Mouse (Mus musculus): ENCODE results near the gene Ticrr. TPM values are rescaled to one million over a fixed set of nuclear protein-coding genes. Genes with fewer than 3 reads are reported as not detected.

The Ticrr gene
- total and polyA plus RNA-seq, 3 experiments, result 10.6 to 55.6 (median 23.8) TPM

DNA sequence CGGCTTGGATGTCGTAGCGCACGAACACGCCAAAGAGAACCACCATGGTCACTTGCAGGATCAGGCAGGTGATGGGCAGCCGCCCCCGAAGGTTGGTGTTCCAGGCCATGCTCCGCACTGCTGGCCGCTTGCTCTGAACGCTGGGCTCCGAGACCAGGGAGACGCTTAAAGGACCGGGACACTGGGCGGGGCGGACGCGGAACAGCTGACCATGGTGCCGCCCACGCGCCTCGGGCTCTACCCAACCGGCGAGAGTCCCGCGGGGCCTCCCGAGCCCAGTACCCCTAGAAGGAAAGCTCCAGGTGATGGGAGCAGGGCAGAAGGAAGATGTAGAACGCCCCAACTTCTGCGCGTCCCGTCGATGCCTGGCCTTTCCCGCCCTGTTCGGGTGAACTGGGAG, 42.6 kb upstream of the Ticrr start, which contains the start of gene Rhcg:
Gene Rhcg (minus strand): TSS at position 240 of the 400 bp plus-strand sequence.
- H3K27me3 ChIP-seq (ENCODE audit: control insufficient read depth in 1 of 2, insufficient read depth in 2 of 2, low read length in 2 of 2), result peaks cover 0 to 9% of the 10 kb centered on the region in 2 experiments; a peak in 3 of 4 replicates
- TF ChIP-seq NRF1 (IDR thresholded peaks at IDR 0.05; ENCODE audit: insufficient read depth, low read depth, low read length, poor library complexity, severe bottlenecking) (no peak), POLR2A (IDR thresholded peaks at IDR 0.05; ENCODE audit: control insufficient read depth in 1 of 2, insufficient read depth in 1 of 2, low read depth in 1 of 2, low read length in 2 of 2, poor library complexity in 1 of 2) (no peak), RAD21 (IDR thresholded peaks at IDR 0.05; ENCODE audit: low read depth, low read length) (no peak), USF1 (IDR thresholded peaks at IDR 0.05; ENCODE audit: low read depth, low read length) (no peak), BHLHE40 (IDR thresholded peaks at IDR 0.05; ENCODE audit: borderline replicate concordance, low read depth, low read length) (no peak), MYB (IDR thresholded peaks at IDR 0.05; ENCODE audit: low read depth, low read length) (no peak), JUND (IDR thresholded peaks at IDR 0.05; ENCODE audit: low read depth, low read length) (no peak), POLR2AphosphoS2 (IDR thresholded peaks at IDR 0.05; ENCODE audit: low read length) (no peak), TBP (IDR thresholded peaks at IDR 0.05; ENCODE audit: low read depth, low read length) (no peak), UBTF (IDR thresholded peaks at IDR 0.05; ENCODE audit: borderline replicate concordance, insufficient read depth, low read depth, low read length) (no peak), ETS1 (IDR thresholded peaks at IDR 0.05; ENCODE audit: low read depth, low read length) (no peak), MAZ (IDR thresholded peaks at IDR 0.05; ENCODE audit: low read depth, low read length) (no peak), MEF2A (IDR thresholded peaks at IDR 0.05; ENCODE audit: extremely low read depth, insufficient replicate concordance, low read depth, low read length, poor library complexity, severe bottlenecking) (no peak), TAL1 (IDR thresholded peaks at IDR 0.05; ENCODE audit: low read length) (no peak), USF2 (IDR thresholded peaks at IDR 0.05; ENCODE audit: borderline replicate concordance in 1 of 2, insufficient read depth in 1 of 2, low read depth in 1 of 2, low read length in 2 of 2) (no peak), HCFC1 (IDR thresholded peaks at IDR 0.05; ENCODE audit: low read depth, low read length) (no peak)
- H3K9ac ChIP-seq (ENCODE audit: control insufficient read depth, low read depth, low read length, poor library complexity, severe bottlenecking), result no peak within 1 kb of the TSS
- no peaks in the 10 kb centered on the region for H3K9me3 ChIP-seq (replicated peaks; ENCODE audit: insufficient read depth, low read length)
- H3K79me2 ChIP-seq (ENCODE audit: control insufficient read depth, insufficient read depth, low read length, poor library complexity), result no peaks in the 10 kb centered on the region
- H3K27ac ChIP-seq (ENCODE audit: control insufficient read depth, low read depth, low read length), result no peak within 1 kb of the TSS
- no peaks in the 10 kb centered on the region for H3K36me3 ChIP-seq (ENCODE audit: control insufficient read depth in 1 of 2, insufficient read depth in 2 of 2, low read length in 2 of 2)
- H3K4me3 ChIP-seq (ENCODE audit: control insufficient read depth in 1 of 2, insufficient read depth in 1 of 2, low read depth in 2 of 2, low read length in 2 of 2), result no peak within 1 kb of the TSS
- DNase-seq (ENCODE audit: low read depth, low spot score), result no peak
- no peaks in the 10 kb centered on the region for H3K4me1 ChIP-seq (ENCODE audit: control insufficient read depth in 1 of 2, insufficient read depth in 2 of 2, low read length in 2 of 2)

DNA sequence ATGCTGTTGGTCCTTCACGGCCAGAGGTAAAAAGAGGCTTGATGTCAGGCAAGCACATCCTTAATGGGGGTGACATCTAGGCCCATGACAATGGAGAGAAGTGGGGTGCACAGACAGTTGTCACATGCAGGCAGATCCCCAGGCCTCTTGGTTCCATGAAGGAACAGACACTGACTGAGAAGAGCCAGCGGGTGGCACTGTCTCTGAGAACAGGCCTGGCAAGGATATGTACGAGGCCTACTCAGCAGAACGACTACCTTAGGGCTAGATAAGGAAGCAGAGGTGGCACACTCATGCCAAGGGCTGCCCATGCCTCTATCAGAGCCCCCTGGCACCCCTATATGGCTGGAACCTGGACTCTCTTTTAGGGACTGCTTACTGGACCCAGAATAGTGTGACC, 40.5 kb upstream of the Ticrr start:
- Histone ChIP-seq H3K9me3 (replicated peaks; ENCODE audit: insufficient read depth, low read length) (no peaks in the 10 kb centered on the region), H3K9ac (ENCODE audit: control insufficient read depth, low read depth, low read length, poor library complexity, severe bottlenecking) (no peak overlapping the region), H3K4me1 (ENCODE audit: control insufficient read depth in 1 of 2, insufficient read depth in 2 of 2, low read length in 2 of 2) (no peaks in the 10 kb centered on the region), H3K27ac (ENCODE audit: control insufficient read depth, low read depth, low read length) (no peak overlapping the region), H3K79me2 (ENCODE audit: control insufficient read depth, insufficient read depth, low read length, poor library complexity) (no peaks in the 10 kb centered on the region), H3K4me3 (ENCODE audit: control insufficient read depth in 1 of 2, insufficient read depth in 1 of 2, low read depth in 2 of 2, low read length in 2 of 2) (no peak overlapping the region), H3K27me3 (ENCODE audit: control insufficient read depth in 1 of 2, insufficient read depth in 2 of 2, low read length in 2 of 2) (peaks cover 0 to 13% of the 10 kb centered on the region in 2 experiments; a peak in 3 of 4 replicates), H3K36me3 (ENCODE audit: control insufficient read depth in 1 of 2, insufficient read depth in 2 of 2, low read length in 2 of 2) (no peaks in the 10 kb centered on the region)
- TF ChIP-seq EP300 (IDR thresholded peaks at IDR 0.05; ENCODE audit: low read depth in 1 of 2, low read length in 2 of 2), result no peak
- TF ChIP-seq MEF2A (IDR thresholded peaks at IDR 0.05; ENCODE audit: extremely low read depth, insufficient replicate concordance, low read depth, low read length, poor library complexity, severe bottlenecking), result no peak
- TF ChIP-seq MAZ (IDR thresholded peaks at IDR 0.05; ENCODE audit: low read depth, low read length), result no peak
- TF ChIP-seq CHD2 (IDR thresholded peaks at IDR 0.05; ENCODE audit: low read length), result no peak
- TF ChIP-seq SMC3 (IDR thresholded peaks at IDR 0.05; ENCODE audit: low read depth, low read length), result peak; percentile 55
- peak; percentile 12 for TF ChIP-seq RAD21 (IDR thresholded peaks at IDR 0.05; ENCODE audit: low read depth, low read length)
- TF ChIP-seq CTCF (IDR thresholded peaks at IDR 0.05 in 2 of 3, conservative IDR thresholded peaks at IDR 0.05 in 1 of 3; ENCODE audit: control insufficient read depth in 1 of 3, insufficient read depth in 1 of 3, low read depth in 2 of 3, low read length in 3 of 3, poor library complexity in 1 of 3, severe bottlenecking in 1 of 3), result peak; percentile 20 to 52 (median 49); a peak in 5 of 6 replicates
- DNase-seq (ENCODE audit: low read depth, low spot score), result peak; percentile 49
